Mouse (Mus musculus): Measurements from ENCODE around the gene Olfr1467.

DNA sequence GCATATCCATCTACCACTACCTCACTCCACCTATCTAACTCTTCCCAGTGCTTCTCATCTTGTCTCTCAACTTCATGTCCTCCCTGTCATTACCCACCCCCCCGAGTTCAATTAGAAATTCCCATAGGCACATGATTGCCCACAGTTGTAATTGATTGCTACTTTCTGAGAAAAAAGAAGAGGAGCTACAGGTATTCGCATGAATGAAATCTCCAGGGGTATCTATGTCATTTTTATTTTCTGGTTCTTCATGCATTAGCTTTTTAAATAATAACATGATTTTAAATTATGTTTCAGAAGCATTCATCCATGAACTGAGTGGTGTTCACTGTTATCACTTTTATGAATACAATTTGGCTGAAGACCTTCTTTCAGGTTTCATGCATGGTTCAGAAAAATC, 45.5 kb downstream of the Olfr1467 start, which contains the start of gene Olfr1469:
- TF ChIP-seq CTCF (IDR thresholded peaks at IDR 0.05; ENCODE audit: low read depth, low read length) = no peak
- no peak for TF ChIP-seq EP300 (IDR thresholded peaks at IDR 0.05; ENCODE audit: insufficient read depth, low read depth, low read length)
- TF ChIP-seq POLR2A (IDR thresholded peaks at IDR 0.05; ENCODE audit: insufficient read depth, low read length) = no peak
